Mouse (Mus musculus) adrenal gland, postnatal 14 days (tissue): ENCODE measurements around the gene Kdm3a. TPM values are rescaled to one million over a fixed set of nuclear protein-coding genes. Genes with fewer than 3 reads are reported as not detected.

ENCODE experiments used
- DNase-seq: peaks from one replicate; pipeline ENCODE4 v3.0.0; 2021; ENCODE audit warnings: mixed read lengths
- long read RNA-seq, 2 experiments: library from polyadenylated mRNA; stranded (forward); transcript quantifications; one replicate each; pipeline ENCODE4 v2.0.0; 2021
- total RNA-seq: library from RNA; stranded (reverse); gene quantifications from 2 replicates; pipeline ENCODE4 v1.2.3, GENCODE M21; 2021

Gene Kdm3a
- 35.1 and 44.3 TPM in 2 replicates for total RNA-seq
- long read RNA-seq, experiment 1, full-length matches to known transcripts = 3 of 13 reads
- long read RNA-seq, experiment 1, partial matches to known transcripts = 1 of 13 reads
- long read RNA-seq, experiment 1, other reads (novel, unspliced or antisense) = 9 of 13 reads
- long read RNA-seq, experiment 2, full-length matches to known transcripts = 3 of 13 reads
- long read RNA-seq, experiment 2, partial matches to known transcripts = 4 of 13 reads
- long read RNA-seq, experiment 2, other reads (novel, unspliced or antisense) = 6 of 13 reads

- DNase-seq = peak; percentile 100
Measured at GRCm38 (mm10) chr6:71632829-71633662, at the start of gene Kdm3a. Gene Kdm3a (minus strand): TSS chr6:71632990.

- DNase-seq = peak; percentile 5
Measured at GRCm38 (mm10) chr6:71678891-71679290, 46.1 kb upstream of the Kdm3a start.

DNA sequence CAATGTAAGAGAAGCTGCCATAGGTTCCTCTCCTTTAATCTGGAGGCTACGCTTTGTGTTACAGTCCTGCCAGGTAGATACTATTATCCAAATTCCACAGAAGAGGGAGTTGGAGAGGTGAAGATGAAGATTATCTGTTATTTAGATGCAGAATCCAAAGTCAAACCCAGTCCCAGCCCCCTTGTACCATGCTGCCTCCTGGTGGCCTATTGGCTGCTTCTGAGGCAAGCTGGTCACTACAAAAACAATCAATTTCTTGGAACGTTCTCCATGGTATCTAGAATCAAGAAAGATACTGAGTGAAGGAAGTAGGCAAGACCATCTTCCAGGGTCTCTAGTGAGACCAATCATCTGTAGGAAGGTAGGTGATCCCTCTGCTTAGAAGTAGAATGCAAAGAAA is 40.4 kb upstream of the Kdm3a start:
- peak; percentile 37 for DNase-seq

DNA sequence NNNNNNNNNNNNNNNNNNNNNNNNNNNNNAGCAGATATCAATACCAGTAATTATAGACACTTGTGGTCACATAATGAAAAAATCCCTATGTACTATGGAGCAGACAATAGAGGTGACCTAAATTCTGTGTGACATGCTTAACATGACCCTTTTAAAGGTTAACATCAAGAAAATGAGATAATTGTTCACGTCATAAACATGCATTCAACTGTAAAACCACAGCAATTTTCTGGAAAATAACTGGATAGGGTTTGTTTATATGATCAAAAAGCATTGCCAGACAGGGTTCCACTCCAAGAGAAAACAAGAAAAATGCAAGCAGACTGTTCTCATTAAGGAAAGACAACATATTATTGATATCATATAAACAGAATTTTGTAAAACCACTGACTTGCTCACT is 31.7 kb upstream of the Kdm3a start:
- DNase-seq = no peak

DNA sequence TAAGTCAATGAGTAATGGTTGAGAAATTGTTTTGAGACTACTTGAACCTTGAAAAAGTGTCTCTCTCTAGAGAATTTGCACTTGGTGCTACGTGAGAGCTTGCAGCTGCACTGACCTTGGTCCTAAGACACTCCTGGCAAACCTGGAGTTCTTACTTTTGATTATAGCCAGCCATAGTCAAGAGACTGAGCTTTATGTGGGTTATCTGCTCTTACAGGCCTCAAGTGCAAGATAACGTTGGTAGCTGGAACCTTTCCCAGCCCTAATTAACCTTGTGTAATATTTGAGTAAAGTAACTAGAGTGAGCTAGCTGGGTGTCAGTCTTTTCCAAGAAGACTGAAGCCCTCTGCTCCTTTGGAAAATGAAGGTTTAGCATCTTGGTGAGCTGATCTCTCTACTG is 25.5 kb upstream of the Kdm3a start:
- DNase-seq = no peak

DNA sequence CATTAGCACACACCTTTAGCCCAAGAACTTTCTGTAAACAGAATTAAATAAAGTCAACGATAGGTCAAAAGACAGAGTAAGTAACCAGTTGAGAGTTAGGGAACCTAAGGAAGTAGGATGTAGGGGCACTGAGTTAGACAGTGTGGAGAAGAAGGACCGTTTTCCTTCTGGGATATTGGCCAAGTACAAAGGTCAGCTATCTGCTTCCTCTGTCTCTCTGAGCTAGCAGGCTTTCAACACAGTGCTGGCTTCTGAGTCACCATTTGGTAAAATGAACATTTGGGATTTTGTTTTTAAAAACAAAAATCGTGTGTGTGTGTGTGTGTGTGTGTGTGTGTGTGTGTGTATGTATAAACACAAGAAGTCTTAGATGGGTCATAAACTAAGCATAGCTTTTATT is 23.0 kb upstream of the Kdm3a start:
- peak; percentile 17 for DNase-seq

DNA sequence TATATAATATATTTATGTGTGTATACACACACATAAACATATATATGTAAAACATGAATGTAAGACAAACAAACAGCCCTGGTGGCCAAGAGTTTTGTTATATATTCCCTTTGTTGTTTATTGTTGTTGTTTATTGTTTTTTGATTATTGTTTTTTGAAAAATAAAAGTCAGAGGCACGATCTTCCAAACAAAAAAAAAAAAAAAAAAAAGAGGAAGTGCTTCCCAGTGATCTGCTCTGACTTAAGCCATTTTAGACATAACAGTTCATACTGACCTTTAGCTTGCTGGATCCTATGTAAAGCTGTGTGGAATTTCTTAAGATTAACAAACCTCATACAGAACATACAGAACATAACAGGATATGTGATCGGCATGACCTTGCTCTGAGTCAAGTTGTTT is 19.1 kb upstream of the Kdm3a start:
- DNase-seq = no peak

DNA sequence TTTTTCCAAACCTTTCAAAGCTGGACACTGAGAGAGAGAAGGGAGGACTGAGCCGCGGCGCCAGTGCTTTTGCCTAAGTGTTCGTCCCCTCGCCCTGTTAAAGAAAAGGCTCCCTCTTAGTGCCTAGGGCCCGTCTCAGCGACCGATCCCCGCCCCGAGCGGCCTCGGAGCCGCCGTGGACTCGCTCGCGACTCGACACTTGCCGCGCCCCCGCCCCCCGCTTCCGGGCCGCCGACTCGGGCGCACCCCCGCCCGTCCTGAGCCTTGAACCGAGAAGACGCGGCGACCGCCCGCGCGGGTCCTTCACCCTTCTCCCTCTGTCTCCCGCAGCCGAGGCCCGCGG is 333 bp downstream of the Kdm3a start:
- no peak for DNase-seq

DNA sequence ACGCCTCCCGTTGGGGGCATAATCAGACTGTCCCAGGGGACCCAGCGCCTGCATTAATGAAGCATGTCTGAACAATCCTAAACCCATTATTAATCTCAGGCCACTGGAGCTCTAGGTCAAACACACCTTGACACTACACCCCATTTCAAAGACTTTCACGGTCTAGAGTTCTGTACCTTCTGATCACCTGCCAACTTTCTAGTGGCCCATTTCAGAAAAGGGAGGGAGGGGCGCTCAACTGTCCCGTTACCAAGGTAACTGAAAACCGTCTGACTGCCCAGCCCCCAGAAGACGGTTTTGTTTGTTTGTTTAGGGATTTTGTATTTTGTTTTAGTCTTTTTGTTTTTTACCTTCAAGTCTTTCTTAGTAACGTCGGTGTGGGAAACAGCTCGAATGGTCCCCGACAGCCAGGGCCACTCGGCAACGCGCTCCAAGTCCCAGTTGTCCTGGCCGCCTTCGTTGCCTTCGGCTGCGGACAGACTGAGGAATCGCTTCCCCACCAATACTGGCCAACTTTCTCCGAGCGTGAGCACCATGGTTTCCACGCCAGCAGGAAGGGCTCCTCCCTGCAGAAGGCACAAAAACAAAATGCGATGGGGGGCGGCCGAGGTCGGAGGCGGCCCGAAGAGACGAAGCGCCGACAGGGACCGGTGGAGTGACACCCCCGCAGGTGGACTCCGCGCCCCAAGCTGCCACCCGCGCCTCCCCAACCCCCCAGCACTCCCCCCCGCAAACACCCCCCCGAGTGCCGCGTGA is 906 bp downstream of the Kdm3a start:
- DNase-seq = peak; percentile 77

DNA sequence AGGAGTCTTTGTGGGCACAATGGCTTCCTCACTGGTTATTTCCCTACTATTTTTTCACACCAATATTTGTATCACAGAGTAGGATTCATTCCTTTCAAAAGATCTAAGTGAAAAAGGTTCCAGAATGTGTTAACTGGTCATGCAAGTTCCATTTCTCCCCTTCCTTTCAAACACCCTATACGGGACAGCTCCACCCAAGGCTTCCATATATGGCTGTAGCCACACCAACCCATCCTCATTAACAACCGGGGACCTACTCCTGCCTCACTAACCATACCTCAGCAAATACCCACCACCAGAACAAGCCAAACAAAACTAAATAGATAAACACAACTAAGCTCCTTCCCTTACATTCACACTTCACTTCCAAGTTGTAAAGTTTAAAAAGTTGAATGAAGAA is 1.6 kb downstream of the Kdm3a start:
- DNase-seq = no peak

- no peak for DNase-seq
Measured at GRCm38 (mm10) chr6:71627325-71627724, 5.5 kb downstream of the Kdm3a start.

DNA sequence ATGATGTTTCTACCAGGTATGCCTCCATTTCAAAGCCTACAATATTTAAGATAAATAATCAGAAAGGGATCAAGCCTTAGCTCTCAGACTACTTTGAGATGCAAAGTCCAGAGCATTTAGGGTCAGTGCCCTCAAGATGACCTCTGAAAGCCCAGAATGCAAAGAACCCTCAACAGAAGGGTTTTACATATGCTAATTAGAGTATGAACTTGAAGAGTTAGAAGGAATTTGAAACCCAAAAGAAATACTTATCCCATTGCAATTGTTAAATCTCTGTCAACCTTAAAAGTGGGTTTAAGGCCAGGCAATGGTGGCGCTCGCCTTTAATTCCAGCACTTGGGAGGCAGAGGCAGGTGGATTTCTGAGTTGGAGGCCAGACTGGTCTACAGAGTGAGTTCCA is 6.8 kb downstream of the Kdm3a start:
- no peak for DNase-seq

DNA sequence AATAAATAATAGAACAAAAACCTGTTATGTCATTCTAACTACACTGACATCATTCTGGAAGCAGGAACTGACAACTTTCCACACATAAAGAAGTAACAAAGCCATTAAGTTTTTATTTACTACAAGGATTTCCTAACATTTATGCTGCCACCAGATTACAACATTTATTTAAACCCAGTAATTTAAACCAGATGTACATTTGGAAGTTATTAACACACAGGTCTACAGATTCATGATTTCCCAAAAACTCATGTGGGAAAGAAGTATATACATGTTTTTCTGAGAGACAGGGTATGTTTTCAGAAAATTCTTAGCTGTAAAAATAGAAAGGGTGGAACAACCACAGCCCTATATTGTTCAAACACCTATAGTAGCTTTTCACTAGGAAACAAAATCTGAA is 8.1 kb downstream of the Kdm3a start:
- no peak for DNase-seq

- DNase-seq = peak; percentile 63
Measured at GRCm38 (mm10) chr6:71621981-71622380, 10.8 kb downstream of the Kdm3a start.

- peak; percentile 23 for DNase-seq
Measured at GRCm38 (mm10) chr6:71621551-71621950, 11.2 kb downstream of the Kdm3a start.

GRCm38 (mm10) chr6:71616959-71617358 is 15.8 kb downstream of the Kdm3a start:
- peak; percentile 40 for DNase-seq

DNA sequence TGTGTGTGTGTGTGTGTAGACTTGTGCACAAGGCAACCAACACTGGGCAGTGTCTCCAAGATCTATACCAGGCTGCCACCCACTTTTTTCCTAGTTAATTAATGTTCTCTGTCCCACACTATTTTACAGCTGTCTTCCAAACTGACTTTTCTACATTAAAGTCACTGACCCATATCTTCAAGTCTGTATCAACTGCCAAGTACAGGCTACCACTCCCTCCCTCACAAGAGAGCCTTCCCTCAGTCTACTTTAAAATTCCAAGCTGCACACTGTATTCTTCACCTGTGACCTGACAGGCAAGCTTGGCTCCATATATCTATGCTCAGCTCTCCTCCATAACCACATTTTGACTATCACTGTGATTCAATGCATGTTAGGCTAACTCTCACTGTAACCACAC is 19.6 kb downstream of the Kdm3a start:
- no peak for DNase-seq

- no peak for DNase-seq
Measured at GRCm38 (mm10) chr6:71609968-71610367, 22.8 kb downstream of the Kdm3a start.

DNA sequence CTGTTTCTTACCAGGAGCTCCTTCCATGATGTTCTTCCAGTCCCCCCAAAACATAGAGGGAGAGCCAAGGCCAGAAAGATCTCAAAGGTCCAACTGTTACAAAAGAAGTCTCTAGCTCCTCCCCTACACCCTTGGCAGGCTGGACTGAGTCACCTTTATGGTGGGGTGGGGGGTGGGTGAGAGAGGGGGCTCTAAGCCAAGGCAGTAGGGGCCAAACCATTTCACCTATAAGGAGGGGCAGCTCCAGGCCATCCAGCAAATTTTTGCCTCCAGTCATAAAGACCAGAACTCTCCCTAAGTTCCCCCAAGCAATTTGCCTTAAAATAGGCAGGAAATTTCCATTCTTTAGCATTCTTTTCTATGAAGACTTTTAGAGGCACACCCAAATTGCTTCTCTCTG is 23.8 kb downstream of the Kdm3a start:
- DNase-seq = no peak

DNA sequence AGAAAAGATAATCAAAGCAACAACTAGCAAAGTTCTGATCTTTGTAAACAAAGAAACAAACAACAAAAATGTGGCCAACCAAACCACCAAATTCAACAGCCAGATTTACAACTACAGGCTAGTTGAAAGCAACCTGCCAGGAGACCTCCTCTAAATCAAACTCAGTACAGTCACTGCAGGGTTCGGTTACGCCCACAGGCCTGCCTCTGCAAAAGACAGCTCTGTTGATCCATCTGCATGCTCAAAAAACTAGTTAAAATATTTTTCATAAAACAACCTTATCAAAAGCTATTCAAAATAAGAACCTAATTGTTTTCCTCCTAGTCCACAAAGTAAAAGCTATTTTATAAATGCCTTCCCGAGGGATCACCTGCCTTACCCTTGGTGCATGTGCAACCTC is 25.0 kb downstream of the Kdm3a start:
- no peak for DNase-seq

DNA sequence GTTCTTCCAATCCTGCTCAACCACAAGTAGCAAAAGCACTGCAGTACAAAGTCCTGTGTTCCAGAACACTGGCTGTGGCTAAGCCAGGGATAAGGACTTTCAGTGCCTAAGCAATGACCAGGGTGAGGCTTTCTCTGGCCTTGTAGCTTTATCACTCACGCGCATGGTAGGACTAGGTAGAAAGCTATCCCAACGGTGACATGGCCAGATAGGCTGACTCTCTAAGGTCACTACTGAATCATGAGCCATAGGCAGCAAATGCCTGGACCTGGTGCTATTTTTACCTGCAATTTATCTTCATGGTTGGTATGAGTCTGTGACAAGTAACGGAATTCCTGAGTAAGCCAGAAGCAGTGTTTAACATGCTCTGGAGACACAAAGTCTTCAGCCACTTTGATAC is 42.6 kb downstream of the Kdm3a start:
- DNase-seq = peak; percentile 24

- DNase-seq = no peak
Measured at GRCm38 (mm10) chr6:71589401-71589800, 43.4 kb downstream of the Kdm3a start.

DNA sequence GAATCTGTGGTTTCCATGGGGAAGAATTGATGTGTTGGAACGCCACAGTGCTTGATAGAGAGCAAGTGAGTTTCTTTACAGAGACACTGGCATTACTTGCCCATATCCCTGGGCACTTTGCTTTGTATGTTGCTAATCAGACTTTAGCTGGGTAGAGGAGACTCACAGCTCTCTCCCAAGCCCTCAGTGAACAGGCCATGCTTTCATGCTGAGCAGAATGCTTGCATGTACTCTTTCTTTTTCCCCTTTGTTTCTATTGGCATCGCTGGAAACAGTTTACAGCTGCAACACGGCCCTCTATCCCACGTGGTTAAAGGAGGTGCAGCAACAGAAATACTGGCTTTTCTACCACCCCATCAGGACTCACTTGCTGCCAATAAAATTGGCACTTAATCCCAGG is 49.6 kb downstream of the Kdm3a start:
- DNase-seq = no peak
